Mouse (Mus musculus): ENCODE results near the gene Hmcn2. TPM values are rescaled to one million over a fixed set of nuclear protein-coding genes. Genes with fewer than 3 reads are reported as not detected.
A peak's percentile ranks its signal among the peaks of the same experiment; 100 is the strongest.

Hmcn2 gene
- total RNA-seq, 2 experiments from 2014 or later: 13.2 to 14.5 TPM

DNA sequence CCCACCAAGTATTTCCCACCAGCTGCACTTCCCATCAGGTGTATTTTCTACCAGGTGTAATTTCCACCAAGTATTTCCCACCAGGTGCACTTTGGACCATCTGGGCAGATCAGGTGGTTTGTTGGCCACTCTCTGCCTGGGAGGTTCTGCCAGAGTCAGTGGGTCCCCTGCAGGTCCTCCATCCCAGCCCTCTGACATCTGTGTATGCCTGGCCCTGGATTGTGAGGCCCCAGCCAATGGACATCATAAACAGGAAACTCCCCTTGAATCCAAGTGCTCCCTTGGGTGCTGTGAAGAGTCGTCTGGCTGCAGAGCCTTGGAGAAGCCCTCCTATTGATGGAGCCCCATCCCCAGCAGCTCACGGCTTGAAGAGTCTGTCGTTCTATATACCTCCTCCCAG lies 61.8 kb downstream of the Hmcn2 start:
- intact Hi-C loops (cut with DNase I): no loop called here
- DNase-seq (ENCODE audit: low spot score): no peak

DNA sequence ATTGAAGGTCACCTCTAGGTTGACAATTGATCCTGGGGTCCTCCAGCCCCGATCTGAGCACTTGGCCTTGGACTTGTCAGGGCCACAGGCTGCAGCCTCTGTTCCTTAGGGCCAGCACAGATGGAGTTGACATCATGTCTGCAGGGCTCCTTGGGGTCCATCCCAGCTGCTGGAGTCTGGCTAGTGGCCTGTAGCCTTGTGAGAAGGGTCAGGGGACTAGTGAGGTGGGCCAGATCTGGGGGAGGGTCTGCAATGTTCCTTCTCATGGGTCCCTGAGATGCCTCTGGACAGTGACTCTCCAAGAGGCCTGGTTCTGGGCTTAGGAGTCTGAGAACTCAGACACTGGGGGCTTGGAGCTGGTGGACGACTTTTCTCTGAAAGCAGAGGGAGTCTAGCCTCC lies 63.3 kb downstream of the Hmcn2 start:
- peak; percentile 12 for DNase-seq (ENCODE audit: low spot score)
- intact Hi-C loops (cut with DNase I): no loop called here

DNA sequence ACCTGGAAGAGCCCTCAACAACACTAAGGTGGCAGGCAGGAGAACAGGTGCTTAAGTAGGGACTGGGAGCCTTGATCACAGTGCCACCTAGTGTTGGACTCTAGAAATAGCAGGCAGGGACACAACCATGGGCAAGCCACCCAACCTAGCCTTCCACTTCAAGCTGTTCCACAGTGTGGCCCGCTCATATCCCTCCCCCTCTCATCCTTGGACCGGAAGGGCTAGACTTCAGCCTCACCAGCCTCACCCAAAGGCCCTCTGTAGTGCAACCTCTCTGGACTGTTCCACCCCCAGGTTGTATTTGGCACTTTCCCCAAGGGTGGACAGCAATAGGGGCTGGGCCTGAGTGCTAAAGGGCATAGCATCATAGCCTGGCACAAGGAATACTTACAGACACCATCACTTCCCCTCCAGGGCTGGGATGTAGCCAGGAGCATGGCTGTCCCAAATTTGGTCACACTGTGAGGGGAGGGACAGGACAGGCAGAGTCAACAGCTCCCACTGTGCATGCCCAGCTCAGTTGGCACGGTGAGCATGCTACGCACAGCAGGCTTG lies 67.2 kb downstream of the Hmcn2 start:
- DNase-seq (ENCODE audit: low spot score): no peak
- intact Hi-C loops (cut with DNase I): loop anchor here (5.0 kb wide), 1 partner anchor 84 kb away; no protein-coding TSS in a partner anchor

DNA sequence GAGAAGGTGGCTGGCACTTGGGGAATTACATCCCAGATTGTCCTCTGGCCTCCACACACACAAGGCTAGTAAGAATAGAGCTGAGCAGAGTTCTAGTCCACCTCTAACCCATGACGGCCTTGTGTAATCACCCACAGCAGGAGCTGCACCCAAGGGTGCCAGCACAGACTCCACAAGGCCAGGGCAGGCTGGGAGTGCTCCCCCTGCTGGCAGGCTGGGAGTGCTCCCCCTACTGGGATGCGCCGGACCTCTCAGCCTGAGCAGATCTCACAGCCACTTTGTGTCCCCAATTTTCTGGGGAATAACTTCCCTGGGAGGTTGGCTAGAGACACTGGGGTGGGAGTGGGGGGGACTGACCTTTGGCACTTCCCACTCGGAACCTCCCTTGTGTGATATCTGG lies 68.7 kb downstream of the Hmcn2 start:
- intact Hi-C loops (cut with DNase I): loop anchor here (2.0 to 5.0 kb wide), 2 partner anchors 86 to 188 kb away; no protein-coding TSS in a partner anchor
- DNase-seq (ENCODE audit: low spot score): no peak

DNA sequence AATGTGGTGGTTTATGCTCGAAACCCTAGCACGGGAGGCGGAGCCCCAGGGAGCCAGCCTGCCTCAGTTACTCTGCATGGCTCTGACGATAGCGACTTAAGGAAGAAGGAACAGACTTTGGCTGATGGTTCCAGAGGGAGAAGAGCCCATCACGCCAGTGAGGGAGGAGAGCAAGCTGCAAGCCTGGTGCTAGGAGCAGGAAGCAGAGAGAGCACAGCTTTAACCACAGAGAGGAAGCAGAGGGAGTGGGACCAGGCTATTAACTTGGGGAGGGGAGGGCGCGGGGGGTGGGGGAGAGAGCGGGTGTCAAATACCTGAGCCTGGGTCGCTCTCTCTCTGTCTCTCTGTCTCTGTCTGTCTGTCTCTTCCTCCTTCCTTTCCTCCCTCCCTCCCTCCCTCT lies 102.8 kb downstream of the Hmcn2 start:
- intact Hi-C loops (cut with DNase I): no loop called here
- no peak for DNase-seq (ENCODE audit: low spot score)

DNA sequence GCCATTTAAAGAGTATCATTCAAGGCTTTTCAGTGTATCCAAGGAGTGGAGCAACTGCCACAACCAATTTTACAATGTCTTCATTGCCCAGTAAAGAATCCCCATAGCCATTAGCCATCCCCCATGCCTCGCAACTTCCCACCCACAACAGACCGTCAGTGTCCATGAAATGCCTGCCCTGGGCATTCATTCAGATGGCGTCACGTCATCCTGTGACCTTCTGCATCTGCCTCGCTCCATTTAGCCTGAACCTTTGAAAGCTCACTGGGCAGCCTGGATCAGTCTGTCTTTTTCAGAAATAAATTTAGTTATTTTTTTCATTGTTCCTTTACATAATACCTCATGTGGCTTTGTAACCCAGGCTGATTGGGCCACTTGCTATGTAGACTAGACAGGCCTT lies 103.8 kb downstream of the Hmcn2 start:
- intact Hi-C loops (cut with DNase I): no loop called here
- no peak for DNase-seq (ENCODE audit: low spot score)

DNA sequence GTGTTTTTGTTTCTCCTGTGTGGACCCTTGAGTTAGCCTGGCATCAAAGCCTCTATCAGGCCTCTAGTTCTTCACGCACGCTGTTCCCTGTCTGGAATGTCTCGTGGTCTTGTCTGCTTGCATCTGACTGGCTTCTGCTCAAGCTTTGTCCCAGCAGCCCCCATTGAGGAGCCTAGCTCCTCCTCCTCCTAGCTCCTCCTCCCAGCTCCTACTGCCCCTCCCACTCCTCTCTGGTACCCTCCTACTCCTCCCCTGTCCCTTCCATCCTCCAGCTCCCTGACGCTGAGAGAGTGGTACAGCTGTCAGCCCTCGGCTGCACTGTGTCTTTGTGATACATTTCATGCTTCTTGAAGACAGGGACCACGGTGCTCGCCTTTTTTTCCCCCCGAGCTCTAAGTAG lies 104.4 kb downstream of the Hmcn2 start:
- intact Hi-C loops (cut with DNase I): no loop called here
- no peak for DNase-seq (ENCODE audit: low spot score)

DNA sequence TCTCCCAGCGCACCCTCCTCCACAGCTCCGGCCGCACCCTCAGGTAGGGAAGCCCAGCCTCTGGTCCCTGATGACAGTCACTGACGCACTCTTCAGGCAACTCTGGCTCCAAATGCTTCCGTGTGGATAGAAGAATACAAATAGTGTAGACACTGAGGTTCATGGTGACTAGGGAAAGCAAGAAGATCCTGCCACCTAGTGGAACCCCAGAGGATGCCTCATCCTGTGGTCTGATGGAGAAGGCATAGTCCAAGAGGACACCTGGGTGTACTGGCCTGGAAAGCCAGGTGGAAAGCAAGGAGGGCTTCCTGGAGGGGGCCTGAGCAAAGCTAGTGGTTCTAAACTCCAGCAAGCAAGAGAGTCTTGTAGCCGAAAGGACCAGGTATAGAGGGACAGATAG lies 106.7 kb downstream of the Hmcn2 start:
- intact Hi-C loops (cut with DNase I): no loop called here
- DNase-seq (ENCODE audit: low spot score): no peak

DNA sequence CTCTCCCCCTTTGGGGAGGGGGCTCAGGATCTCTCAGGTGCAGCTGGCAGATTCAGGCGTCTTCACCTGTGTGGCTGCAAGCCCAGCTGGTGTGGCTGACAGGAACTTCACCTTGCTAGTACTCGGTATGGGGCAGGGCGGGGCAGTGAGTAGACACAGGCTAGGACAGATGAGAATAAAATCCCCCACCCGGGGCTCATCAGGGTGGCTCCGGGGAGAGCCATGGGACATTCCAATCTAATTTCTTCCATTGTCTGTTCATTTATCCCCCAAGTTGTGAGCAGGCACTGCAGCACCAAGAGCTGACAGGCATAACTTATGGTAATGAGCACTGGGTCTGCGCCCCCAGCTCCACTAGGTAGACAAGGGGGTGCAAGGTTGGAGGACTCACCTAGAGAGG lies 108.4 kb downstream of the Hmcn2 start:
- intact Hi-C loops (cut with DNase I): no loop called here
- no peak for DNase-seq (ENCODE audit: low spot score)

DNA sequence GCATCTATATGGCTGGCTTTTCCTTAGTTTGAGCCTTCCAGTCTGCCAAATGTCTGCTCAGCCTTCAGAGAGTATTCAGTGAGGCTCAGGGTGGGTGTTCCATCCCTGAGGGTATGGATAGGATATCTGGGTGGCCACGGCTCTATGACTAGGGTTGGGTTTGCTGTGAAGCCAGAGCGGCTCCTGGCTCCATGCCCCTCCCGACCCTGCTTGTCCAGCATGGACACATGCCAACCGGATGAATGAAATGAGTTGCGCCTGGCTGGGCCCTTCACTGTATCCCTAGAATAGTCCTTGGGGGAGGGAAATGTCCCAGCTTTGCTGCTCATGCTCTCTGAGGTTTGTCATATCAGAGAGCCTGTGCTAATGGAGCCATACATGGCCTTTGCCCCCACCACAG lies 117.3 kb downstream of the Hmcn2 start:
- no peak for DNase-seq (ENCODE audit: low spot score)
- intact Hi-C loops (cut with DNase I): no loop called here

DNA sequence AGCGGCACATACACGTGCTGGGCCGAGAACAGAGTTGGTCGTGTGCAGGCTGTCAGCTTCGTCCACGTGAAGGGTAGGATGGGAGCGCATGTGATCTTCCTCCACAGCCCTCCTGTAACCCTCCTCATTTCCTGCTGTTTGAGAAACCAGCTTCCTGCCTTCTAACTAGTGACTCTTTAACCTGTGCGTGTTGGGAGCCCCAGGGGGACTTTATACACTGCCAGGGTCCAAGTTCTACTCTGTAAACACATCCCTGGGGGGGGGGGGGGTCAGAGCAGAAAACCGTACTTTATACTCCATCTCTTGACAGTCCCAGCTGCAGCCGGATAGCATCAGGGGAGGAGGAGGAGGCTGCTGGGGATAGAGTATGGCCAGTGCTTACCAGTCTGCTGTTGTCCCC lies 120.5 kb downstream of the Hmcn2 start:
- DNase-seq (ENCODE audit: low spot score): no peak
- intact Hi-C loops (cut with DNase I): loop anchor here (1.0 kb wide), 1 partner anchor 39 kb away; no protein-coding TSS in a partner anchor

DNA sequence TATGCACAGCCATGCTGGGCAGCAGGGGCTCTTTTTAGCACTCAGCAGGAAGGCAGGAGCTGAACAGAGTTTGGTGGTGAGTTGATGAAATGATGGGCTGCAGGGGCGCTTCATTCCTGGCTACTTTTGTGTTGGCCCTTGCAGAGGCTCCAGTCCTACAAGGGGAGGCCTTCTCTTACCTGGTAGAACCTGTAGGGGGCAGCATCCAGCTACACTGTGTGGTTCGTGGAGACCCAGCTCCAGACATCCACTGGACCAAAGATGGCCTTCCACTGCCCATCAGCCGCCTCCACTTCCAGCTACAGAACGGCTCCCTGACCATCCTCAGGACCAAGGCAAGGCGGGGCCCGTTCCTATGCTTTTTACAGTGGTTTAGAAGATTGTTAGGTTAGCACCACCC lies 121.4 kb downstream of the Hmcn2 start:
- no peak for DNase-seq (ENCODE audit: low spot score)
- intact Hi-C loops (cut with DNase I): loop anchor here (1.0 kb wide), 1 partner anchor 38 kb away; no protein-coding TSS in a partner anchor

DNA sequence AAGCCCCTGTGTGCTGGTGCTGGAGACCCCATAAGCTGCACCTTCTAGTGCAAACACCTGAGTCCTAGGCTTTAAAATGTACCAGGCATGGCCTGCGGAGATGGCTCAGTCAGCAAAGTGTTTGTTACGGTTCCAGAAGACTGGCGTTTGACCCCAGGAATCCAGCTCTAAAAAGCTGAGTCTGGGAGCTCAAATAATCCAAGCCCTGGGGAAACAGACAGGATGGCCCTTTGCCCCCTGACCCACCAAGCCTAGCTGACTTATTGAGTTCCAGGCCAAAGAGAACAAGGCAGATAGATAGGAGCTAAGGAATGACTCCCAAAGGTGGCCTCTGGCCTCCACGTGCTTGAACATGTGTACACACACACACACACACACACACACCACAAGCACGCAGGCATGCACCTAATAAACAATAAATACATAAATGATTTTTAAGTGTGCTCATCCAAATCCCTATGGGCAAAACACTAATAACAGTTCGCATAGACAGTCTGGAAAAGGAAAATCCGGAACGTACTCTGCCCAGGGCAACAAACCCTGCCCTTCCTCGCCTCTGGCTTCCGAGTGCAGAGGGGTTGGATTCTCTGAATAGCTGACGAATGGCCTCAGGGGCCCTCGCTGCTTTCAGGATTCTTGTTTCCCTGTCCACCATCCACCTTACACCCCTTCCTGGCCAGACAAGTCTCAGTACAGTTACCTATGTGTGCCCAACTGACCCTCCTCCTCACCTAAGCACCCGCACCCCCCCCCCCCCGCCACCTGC lies 123.4 kb downstream of the Hmcn2 start:
- DNase-seq (ENCODE audit: low spot score): no peak
- intact Hi-C loops (cut with DNase I): no loop called here

DNA sequence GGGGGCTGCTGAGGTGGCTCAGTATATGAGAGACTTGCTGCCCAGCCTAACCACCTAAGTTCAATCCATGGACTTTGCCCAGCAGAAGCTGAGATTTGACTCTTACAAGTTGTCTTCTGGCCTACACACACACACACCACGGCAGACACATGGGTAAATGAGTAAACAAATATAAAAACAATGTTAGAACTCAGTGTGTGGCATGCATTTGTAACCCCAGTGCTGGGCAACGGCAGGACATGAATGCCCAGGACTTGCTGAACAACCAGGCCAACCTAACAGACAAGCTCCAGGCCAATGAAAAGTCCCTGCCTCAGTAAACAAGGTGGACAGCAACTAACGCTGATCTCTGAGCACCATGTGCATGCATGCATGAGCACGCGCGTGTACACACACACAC lies 125.4 kb downstream of the Hmcn2 start:
- intact Hi-C loops (cut with DNase I): no loop called here
- DNase-seq (ENCODE audit: low spot score): no peak

DNA sequence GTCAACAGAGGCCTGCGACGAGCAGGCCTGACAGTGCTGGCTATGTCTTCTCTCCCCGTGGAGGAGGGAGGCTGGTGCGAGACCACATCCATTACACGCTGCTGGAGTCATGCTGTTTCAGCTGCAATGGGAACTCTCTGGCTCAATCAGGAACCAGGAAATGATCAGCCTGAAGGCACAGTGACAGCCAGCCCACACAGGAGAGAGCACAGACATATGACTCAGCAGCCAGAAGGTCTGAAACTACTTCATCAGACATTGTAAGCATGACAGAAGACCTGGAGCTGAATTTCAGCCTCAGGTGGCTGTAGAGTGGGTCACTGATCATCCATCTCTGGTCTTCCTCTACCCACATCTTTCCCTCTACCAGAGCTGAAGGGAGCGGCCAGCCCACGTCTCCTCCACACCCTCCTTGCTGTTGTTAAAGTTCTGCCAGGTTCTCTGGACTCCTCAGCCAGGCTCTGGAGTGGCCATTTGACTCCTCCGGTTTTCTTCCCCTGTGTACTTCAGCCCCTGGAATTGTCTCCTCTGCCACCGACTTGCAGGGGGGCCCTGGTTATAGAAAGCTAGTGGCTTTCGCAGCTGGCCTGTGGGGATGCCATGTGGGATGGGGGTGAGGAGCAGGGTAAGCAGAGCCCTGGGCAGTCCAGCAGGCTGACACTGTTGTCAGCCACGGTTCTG lies 128.4 kb downstream of the Hmcn2 start:
- intact Hi-C loops (cut with DNase I): no loop called here

DNA sequence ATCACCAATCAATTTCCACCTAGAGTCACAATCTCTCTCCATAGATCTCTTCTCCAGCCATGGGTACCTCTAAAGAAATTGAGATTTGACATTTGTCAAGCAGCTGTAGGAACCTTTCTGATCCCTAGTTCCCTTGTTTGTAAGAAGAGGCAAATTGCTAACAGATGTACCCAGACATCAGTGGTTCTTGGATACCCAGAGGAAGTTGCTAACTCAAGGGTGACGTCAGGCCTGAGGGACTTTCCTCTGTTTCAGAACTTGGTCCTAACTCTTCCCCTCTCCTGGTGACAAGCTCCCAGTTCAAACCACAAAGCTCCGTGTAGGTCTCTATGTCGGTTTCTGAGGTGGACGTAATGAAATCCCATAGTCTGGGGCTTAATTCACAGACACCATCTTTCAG lies 131.8 kb downstream of the Hmcn2 start:
- intact Hi-C loops (cut with DNase I): no loop called here
- no peak for DNase-seq (ENCODE audit: low spot score)

More for the DNA sequence above, 128.4 kb downstream of the Hmcn2 start:
- no peak for DNase-seq (ENCODE audit: low spot score)

DNA sequence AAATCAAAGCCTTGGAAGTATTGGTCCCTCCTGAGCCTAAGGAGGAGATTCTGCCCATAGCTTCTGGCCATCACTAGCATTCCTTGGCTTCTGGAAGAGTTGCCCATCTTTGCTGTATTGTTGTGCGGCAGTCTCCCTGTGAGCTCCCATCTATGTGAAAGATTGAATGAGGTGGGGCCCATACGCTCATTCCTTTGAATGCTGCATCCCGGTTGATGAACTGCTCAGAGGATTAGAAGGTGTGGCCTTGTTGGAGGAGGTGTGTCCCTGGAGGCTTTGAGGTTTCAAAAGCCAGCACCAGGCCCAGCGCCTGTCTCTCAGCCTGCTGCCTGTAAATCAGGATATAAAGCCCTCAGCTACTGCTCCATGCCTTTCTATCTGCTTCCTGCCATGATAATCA lies 132.2 kb downstream of the Hmcn2 start:
- intact Hi-C loops (cut with DNase I): no loop called here

DNA sequence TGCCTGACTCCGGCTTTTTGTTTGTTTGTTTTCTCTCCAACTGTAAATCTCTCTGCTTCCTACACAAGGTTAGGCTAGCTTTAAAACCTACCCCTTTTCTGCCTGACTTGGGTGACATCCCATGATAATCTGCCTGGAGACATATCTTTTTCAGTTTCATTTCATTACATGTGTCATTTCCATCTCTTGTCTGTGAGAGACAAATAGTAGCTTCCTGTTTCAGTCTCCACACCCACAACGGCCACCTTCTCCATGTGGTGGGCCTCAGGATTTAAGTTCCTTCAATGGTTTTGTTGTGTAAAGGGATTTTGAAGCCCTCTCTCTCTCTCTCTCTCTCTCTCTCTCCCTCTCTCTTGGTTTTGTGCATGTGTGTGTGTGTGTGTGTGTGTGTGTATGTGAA lies 133.3 kb downstream of the Hmcn2 start:
- intact Hi-C loops (cut with DNase I): no loop called here
- DNase-seq (ENCODE audit: low spot score): no peak

More for the DNA sequence above, 132.2 kb downstream of the Hmcn2 start:
- no peak for DNase-seq (ENCODE audit: low spot score)

DNA sequence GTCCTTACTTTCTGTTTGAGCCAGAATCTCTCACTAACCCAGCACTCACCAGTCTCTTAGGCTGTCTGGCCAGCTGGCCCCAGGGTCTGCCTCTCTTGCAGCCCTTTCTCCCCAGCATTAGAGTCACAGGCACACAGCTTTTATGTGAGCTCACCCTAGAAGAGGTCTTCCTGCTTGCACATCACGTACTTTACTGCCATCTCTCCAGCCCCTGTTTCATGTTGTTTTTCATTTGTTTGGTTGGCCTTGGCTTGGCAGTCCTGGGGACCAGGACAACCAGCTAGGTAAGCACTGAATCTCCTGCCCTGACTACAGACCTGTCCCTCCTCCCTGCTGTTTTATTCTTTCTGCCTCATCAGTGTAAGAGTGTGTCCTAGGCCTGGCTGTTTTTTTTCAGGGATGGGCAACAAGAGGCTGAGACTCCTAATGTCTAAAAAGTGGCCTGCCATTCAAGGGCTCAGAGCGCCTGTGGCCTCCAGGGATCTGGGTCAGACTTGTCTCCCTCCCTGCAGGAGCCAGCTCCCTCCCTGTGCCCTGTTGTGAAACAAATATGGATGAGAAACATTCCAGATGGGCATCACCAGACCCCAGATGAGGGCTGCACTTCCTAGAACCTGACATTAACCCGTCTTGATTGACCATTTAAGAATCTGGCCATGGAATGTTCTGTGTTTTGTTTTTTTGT lies 134.7 kb downstream of the Hmcn2 start:
- DNase-seq (ENCODE audit: low spot score): no peak
- intact Hi-C loops (cut with DNase I): no loop called here

DNA sequence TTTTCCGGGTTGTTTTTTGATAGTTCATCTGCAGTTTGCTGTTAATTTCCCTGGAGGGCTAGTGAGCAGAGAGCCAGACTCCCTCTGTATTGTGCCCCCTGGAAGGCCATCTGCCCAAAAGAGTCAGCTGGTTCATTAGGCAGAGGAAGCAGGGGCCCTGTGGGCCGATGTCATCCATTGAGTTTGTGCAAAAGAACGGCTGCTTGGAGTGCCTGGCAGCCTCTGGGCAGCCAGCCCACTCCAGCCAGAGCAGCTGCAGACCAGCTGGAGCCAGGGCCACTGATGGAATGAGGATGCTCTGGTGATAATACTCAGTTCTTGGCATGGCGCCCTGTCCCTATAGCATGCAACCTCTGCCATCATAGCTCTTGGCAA lies 135.2 kb downstream of the Hmcn2 start:
- intact Hi-C loops (cut with DNase I): no loop called here
- DNase-seq (ENCODE audit: low spot score): no peak

DNA sequence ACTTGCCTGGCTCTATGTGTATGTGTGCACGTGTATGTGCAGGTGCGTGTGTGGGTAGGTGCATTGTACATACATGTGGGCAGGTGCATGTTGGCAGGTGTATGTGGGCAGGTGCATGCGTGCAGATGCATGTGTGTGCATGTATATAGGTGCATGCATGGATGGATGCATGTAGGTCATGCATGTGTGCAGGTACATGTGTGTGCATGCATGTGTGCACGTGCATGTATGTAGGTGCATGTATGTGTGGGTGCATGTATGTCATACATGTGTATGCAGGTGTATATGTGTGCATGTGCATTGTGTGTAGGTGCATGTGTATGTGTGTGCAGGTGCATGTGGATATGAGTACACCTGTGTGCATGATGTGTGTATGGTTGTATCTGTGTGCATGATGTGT lies 135.7 kb downstream of the Hmcn2 start:
- intact Hi-C loops (cut with DNase I): no loop called here

More for the DNA sequence above, 135.7 kb downstream of the Hmcn2 start:
- no peak for DNase-seq (ENCODE audit: low spot score)
